Mouse (Mus musculus) right cerebral cortex, postnatal 25 days (tissue): Measurements from ENCODE around the gene Sowahd.

Experiments
- DNase-seq: peaks from one replicate; pipeline ENCODE4 v3.0.0; 2022

Gene Sowahd

DNA sequence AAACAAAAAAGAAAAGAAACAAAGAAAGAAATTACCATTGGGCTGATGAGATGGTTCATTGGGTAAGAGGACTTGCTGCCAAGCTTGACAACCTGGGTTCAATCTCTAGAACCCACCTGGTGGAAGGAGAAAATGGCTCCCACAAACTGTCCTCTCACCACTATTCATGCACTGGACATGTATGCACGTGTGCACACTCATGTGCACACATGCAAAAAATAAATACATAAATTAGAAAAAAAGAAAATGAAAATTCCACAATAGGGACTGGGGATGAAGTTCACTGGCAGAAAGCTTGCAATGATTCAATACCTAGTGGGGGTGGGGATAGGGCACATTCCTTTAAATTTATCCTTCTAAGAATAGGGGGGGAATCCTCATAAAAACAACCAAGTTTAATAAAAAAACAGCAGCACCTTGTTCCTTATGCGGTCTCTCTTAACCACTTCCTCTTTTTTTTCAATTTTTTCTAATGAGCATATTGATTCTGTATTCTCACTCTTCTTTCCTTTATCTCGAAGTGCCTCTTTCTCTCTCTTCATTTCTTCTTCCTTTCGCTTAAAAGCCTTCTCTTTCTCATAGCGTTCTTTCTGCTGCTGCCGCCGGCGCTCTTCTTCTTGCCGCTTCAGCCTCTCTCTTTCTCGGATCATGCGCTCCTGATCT, 46.6 kb downstream of the Sowahd start:
- DNase-seq = no peak

DNA sequence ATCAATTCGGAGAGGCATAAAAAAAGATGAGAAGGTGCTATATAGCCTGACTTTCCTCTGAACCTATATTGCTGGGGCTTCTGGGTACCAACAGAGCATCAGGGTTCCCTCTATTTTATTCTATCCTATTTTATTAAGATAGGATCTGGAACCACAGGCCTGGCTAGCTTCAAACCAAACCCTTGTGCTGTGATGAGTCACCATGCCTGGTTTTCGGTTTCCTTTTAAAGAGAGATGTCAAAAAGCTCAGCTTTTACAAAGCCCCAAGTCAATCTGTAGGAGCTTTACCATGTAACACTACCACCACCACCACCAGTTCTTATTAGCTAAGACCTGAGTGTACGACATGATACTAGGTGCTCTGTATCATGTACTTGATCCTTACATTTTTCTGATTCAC, 50.0 kb downstream of the Sowahd start:
- no peak for DNase-seq
